Mouse (Mus musculus) MEL (cell line): ENCODE measurements at regions not wholly inside any gene's neighbourhood (a gene's known extent, or its start where the extent isn't known, plus 50 kb on each side); places are given as distances from the start of the nearest gene placed in this dataset.

Experiments
- DNase-seq: peaks from one replicate; pipeline ENCODE4 v3.0.0; 2011; ENCODE audit warnings: low read depth, low spot score
- H3K27ac ChIP-seq: 2 replicates; pipeline ENCODE4 v1.5.1; 2012; ENCODE audit warnings: low read depth, mild to moderate bottlenecking, control low read depth, low read length, moderate library complexity; ENCODE audit not compliant: control insufficient read depth
- H3K27me3 ChIP-seq, 2 experiments: fragments of 150-350 bp in 1 of 2; sonication (generic) in 1 of 2; 2 replicates each; pipeline ENCODE4 v1.6.1; 2012; ENCODE audit warnings: low read length in 2 of 2, mild to moderate bottlenecking in 2 of 2, improper control_type of control experiment in 1 of 2, moderate library complexity in 1 of 2; ENCODE audit not compliant: insufficient read depth in 2 of 2, control insufficient read depth in 1 of 2
- H3K36me3 ChIP-seq, 2 experiments: 2 replicates each; pipeline ENCODE4 v1.6.1; 2012 to 2014; ENCODE audit warnings: low read length in 2 of 2, improper control_type of control experiment in 1 of 2, inconsistent platforms in 1 of 2, mild to moderate bottlenecking in 1 of 2; ENCODE audit not compliant: insufficient read depth in 2 of 2, control insufficient read depth in 1 of 2
- H3K4me1 ChIP-seq, 2 experiments: fragments of 150-350 bp in 1 of 2; sonication (generic) in 1 of 2; 2 replicates each; pipeline ENCODE4 v1.6.1; 2012; ENCODE audit warnings: low read length in 2 of 2, improper control_type of control experiment in 1 of 2, mild to moderate bottlenecking in 1 of 2; ENCODE audit not compliant: insufficient read depth in 2 of 2, control insufficient read depth in 1 of 2
- H3K4me3 ChIP-seq, 2 experiments: fragments of 150-350 bp in 1 of 2; sonication (generic) in 1 of 2; 2 replicates each; pipeline ENCODE4 v1.5.1; 2012; ENCODE audit warnings: low read depth in 2 of 2, low read length in 2 of 2, mild to moderate bottlenecking in 2 of 2, moderate library complexity in 2 of 2, control low read depth in 1 of 2, improper control_type of control experiment in 1 of 2; ENCODE audit not compliant: control insufficient read depth in 1 of 2, insufficient read depth in 1 of 2
- H3K79me2 ChIP-seq: 2 replicates; pipeline ENCODE4 v1.6.1; 2012; ENCODE audit warnings: mild to moderate bottlenecking, low read length, moderate library complexity; ENCODE audit not compliant: control insufficient read depth, poor library complexity, insufficient read depth
- H3K9ac ChIP-seq: 2 replicates; pipeline ENCODE4 v1.6.1; 2012; ENCODE audit warnings: low read depth, mild to moderate bottlenecking, control low read depth, low read length, moderate library complexity; ENCODE audit not compliant: control insufficient read depth, poor library complexity, severe bottlenecking
- H3K9me3 ChIP-seq: fragments of 150-350 bp; sonication (generic); replicated peaks from 2 replicates; pipeline ENCODE4 v1.6.1; 2012; ENCODE audit warnings: mild to moderate bottlenecking, low read length, improper control_type of control experiment, moderate library complexity; ENCODE audit not compliant: insufficient read depth
- BHLHE40 ChIP-seq: IDR thresholded peaks from 2 replicates; pipeline ENCODE4 v1.6.1; 2012; ENCODE audit warnings: low read depth, mild to moderate bottlenecking, inconsistent platforms, low read length, improper control_type of control experiment, borderline replicate concordance
- CHD1 ChIP-seq: IDR thresholded peaks from 2 replicates; pipeline ENCODE4 v1.6.1; 2012; ENCODE audit warnings: low read depth, mild to moderate bottlenecking, inconsistent platforms, low read length, improper control_type of control experiment
- CHD2 ChIP-seq: IDR thresholded peaks from 2 replicates; pipeline ENCODE4 v1.6.1; 2011; ENCODE audit warnings: low read length, improper control_type of control experiment
- EP300 ChIP-seq, 2 experiments: IDR thresholded peaks; 2 replicates each; pipeline ENCODE4 v1.6.1; 2011; ENCODE audit warnings: improper control_type of control experiment in 2 of 2, low read length in 2 of 2, low read depth in 1 of 2, mild to moderate bottlenecking in 1 of 2
- ETS1 ChIP-seq: IDR thresholded peaks from 2 replicates; pipeline ENCODE4 v1.6.1; 2012; ENCODE audit warnings: low read depth, mild to moderate bottlenecking, inconsistent platforms, low read length, improper control_type of control experiment, moderate library complexity
- GABPA ChIP-seq: IDR thresholded peaks from 2 replicates; pipeline ENCODE4 v1.6.1; 2012; ENCODE audit warnings: low read depth, mild to moderate bottlenecking, inconsistent platforms, low read length, improper control_type of control experiment, moderate library complexity
- GATA1 ChIP-seq: IDR thresholded peaks from 2 replicates; pipeline ENCODE4 v1.6.1; 2011; ENCODE audit warnings: low read depth, low read length, improper control_type of control experiment
- JUND ChIP-seq: IDR thresholded peaks from 2 replicates; pipeline ENCODE4 v1.6.1; 2011; ENCODE audit warnings: low read depth, mild to moderate bottlenecking, improper control_type of control experiment, low read length
- KAT2A ChIP-seq: conservative IDR thresholded peaks from 2 replicates; pipeline ENCODE4 v1.6.1; 2012; ENCODE audit warnings: low read depth, low read length, improper control_type of control experiment, inconsistent platforms
- MAFK ChIP-seq: IDR thresholded peaks from 2 replicates; pipeline ENCODE4 v1.6.1; 2011; ENCODE audit warnings: low read depth, mild to moderate bottlenecking, low read length, improper control_type of control experiment, borderline replicate concordance
- MAX ChIP-seq: IDR thresholded peaks from 2 replicates; pipeline ENCODE4 v1.6.1; 2011; ENCODE audit warnings: low read length, improper control_type of control experiment
- MEF2A ChIP-seq: IDR thresholded peaks from 2 replicates; pipeline ENCODE4 v1.6.1; 2014; ENCODE audit warnings: low read depth, mild to moderate bottlenecking, inconsistent platforms, low read length, improper control_type of control experiment; ENCODE audit not compliant: poor library complexity, insufficient replicate concordance, severe bottlenecking; ENCODE audit errors: extremely low read depth
- MXI1 ChIP-seq: IDR thresholded peaks from 2 replicates; pipeline ENCODE4 v1.6.1; 2011; ENCODE audit warnings: mild to moderate bottlenecking, low read depth, low read length, improper control_type of control experiment
- MYB ChIP-seq: IDR thresholded peaks from 2 replicates; pipeline ENCODE4 v1.6.1; 2011; ENCODE audit warnings: mild to moderate bottlenecking, low read depth, low read length, improper control_type of control experiment
- MYC ChIP-seq: IDR thresholded peaks from 2 replicates; pipeline ENCODE4 v1.6.1; 2011; ENCODE audit warnings: low read depth, mild to moderate bottlenecking, low read length, improper control_type of control experiment, moderate library complexity
- NELFE ChIP-seq: IDR thresholded peaks from 2 replicates; pipeline ENCODE4 v1.6.1; 2011; ENCODE audit warnings: low read depth, low read length, improper control_type of control experiment
- POLR2AphosphoS5 ChIP-seq: IDR thresholded peaks from 2 replicates; pipeline ENCODE4 v1.6.1; 2012; ENCODE audit warnings: low read depth, borderline replicate concordance, mild to moderate bottlenecking, inconsistent platforms, low read length, moderate library complexity, mixed read lengths
- RAD21 ChIP-seq: IDR thresholded peaks from 2 replicates; pipeline ENCODE4 v1.6.1; 2011; ENCODE audit warnings: mild to moderate bottlenecking, low read depth, low read length, improper control_type of control experiment
- SIN3A ChIP-seq: IDR thresholded peaks from 2 replicates; pipeline ENCODE4 v1.6.1; 2012; ENCODE audit warnings: low read length, improper control_type of control experiment, inconsistent platforms
- TCF12 ChIP-seq: IDR thresholded peaks from 2 replicates; pipeline ENCODE4 v1.6.1; 2014; ENCODE audit warnings: low read depth, mild to moderate bottlenecking, inconsistent platforms, low read length, improper control_type of control experiment, moderate library complexity
- UBTF ChIP-seq: IDR thresholded peaks from 2 replicates; pipeline ENCODE4 v1.6.1; 2012; ENCODE audit warnings: low read depth, mild to moderate bottlenecking, inconsistent platforms, low read length, improper control_type of control experiment, moderate library complexity, borderline replicate concordance; ENCODE audit not compliant: insufficient read depth
- ZC3H11A ChIP-seq: IDR thresholded peaks from 2 replicates; pipeline ENCODE4 v1.6.1; 2012; ENCODE audit warnings: low read depth, mild to moderate bottlenecking, inconsistent platforms, low read length, improper control_type of control experiment
- ZKSCAN1 ChIP-seq: IDR thresholded peaks from 2 replicates; pipeline ENCODE4 v1.6.1; 2012; ENCODE audit warnings: low read depth, mild to moderate bottlenecking, inconsistent platforms, low read length, improper control_type of control experiment, moderate library complexity

DNA sequence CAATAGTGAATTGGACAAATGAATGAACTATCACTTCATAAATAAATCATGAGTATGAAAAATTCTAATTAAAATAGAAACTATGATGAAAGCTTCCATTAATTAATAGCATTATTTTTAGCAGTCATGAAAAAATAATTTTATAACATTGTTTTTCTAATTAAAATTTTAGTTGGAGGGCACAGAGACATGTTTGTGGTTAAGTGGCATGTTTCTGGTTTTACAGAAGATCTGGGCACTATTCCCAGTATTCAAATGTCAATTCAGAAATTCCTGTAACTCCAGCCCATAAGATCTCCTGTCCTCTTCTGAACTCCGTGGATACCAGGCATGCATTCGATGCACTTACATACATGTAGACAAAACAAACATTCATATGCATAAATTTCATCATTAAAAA lies 650.6 kb upstream of the Lrfn5 start:
- no peak for DNase-seq
- Histone ChIP-seq H3K9me3 (no peaks in the 10 kb centered on the region), H3K4me1 (no peaks in the 10 kb centered on the region), H3K79me2 (no peaks in the 10 kb centered on the region), H3K4me3 (no peak overlapping the region), H3K27ac (no peak overlapping the region), H3K36me3 (no peaks in the 10 kb centered on the region), H3K9ac (no peak overlapping the region), H3K27me3 (no peaks in the 10 kb centered on the region)
- TF ChIP-seq MXI1 (no peak), ZKSCAN1 (no peak), JUND (no peak), ETS1 (no peak), CHD2 (no peak), NELFE (no peak), CHD1 (no peak), GABPA (no peak), POLR2AphosphoS5 (no peak), UBTF (no peak), MYB (no peak), MAFK (no peak), BHLHE40 (no peak), KAT2A (no peak), MYC (no peak), MAX (no peak)

DNA sequence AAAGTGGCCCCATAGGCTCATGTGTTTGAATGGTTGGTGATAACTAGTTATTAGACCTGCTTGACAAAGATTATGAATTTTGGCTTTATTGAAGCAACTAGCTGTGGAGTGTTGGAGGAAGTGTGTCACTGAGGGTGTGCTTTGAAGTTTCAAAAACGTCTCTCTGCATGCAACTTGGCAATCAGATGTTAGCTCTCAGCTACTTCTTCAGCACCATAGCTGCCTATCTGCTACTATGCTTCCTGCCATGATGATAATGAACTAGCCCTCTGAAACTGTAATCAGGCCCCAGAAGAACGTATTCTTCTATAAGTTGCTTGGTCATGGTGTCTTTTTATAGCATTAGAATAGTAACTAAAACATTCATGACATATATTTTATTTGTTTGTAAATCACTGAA lies 630.5 kb upstream of the Lrfn5 start:
- no peaks in the 10 kb centered on the region for H3K9me3 ChIP-seq
- no peak overlapping the region for H3K4me3 ChIP-seq
- H3K79me2 ChIP-seq: no peaks in the 10 kb centered on the region
- H3K9ac ChIP-seq: no peak overlapping the region
- DNase-seq: peak; percentile 74
- TF ChIP-seq RAD21 (no peak), TCF12 (peak; percentile 65; the same call in 1 of the 2 replicates), UBTF (no peak), EP300 (IDR thresholded peaks at IDR 0.05; ENCODE audit: low read depth in 1 of 2, low read length in 2 of 2) (peak in 1 of 2 experiments; percentile 81), SIN3A (peak; percentile 50; the same call in 1 of the 2 replicates), JUND (no peak), ZC3H11A (no peak), MAX (0 out of 2 replicates have a peak, but pooled peaks have one; percentile 38), GATA1 (peak; percentile 74), MYB (0 out of 2 replicates have a peak, but pooled peaks have one; percentile 30), CHD2 (no peak), MAFK (no peak; the same call in 1 of the 2 replicates), ETS1 (peak; percentile 73), MEF2A (no peak)
- peaks cover 3 to 7% of the 10 kb centered on the region in 2 experiments; a peak in 3 of 4 replicates for H3K4me1 ChIP-seq
- no peaks in the 10 kb centered on the region for H3K27me3 ChIP-seq
- peaks cover 0 to 7% of the 10 kb centered on the region in 2 experiments; a peak in 2 of 4 replicates for H3K36me3 ChIP-seq
- H3K27ac ChIP-seq: no peak overlapping the region
